Mouse (Mus musculus) hindbrain, embryonic 10.5 days (tissue): ENCODE measurements around the gene Efl1. TPM values are rescaled to one million over a fixed set of nuclear protein-coding genes. Genes with fewer than 3 reads are reported as not detected.
"Not testable (repeated sequence)": the region's sequence is repeated elsewhere in the genome, so short reads cannot be mapped to it uniquely, and the experiment has no call there.

Experiments used
- DNase-seq: peaks from one replicate; pipeline ENCODE4 v3.0.0-alpha.2; 2017; ENCODE audit warnings: low spot score
- H3K27ac ChIP-seq: fragments of 300-500 bp; sonication (generic); 2 replicates; pipeline ENCODE4 v1.5.1; 2016; ENCODE audit warnings: mild to moderate bottlenecking, moderate library complexity
- H3K27me3 ChIP-seq: fragments of 300-500 bp; sonication (generic); 2 replicates; pipeline ENCODE4 v1.6.1; 2016; ENCODE audit warnings: mild to moderate bottlenecking; ENCODE audit not compliant: poor library complexity, insufficient read depth, severe bottlenecking
- H3K36me3 ChIP-seq: fragments of 300-500 bp; sonication (generic); 2 replicates; pipeline ENCODE4 v1.6.1; 2016; ENCODE audit warnings: mild to moderate bottlenecking, moderate library complexity
- H3K4me1 ChIP-seq: fragments of 300-500 bp; sonication (generic); replicated peaks from 2 replicates; pipeline ENCODE4 v1.6.1; 2016; ENCODE audit warnings: mild to moderate bottlenecking
- H3K4me3 ChIP-seq: fragments of 300-500 bp; sonication (generic); 2 replicates; pipeline ENCODE4 v1.5.1; 2016; ENCODE audit warnings: mild to moderate bottlenecking, moderate library complexity
- H3K9me3 ChIP-seq: fragments of 300-500 bp; sonication (generic); 2 replicates; pipeline ENCODE4 v1.6.1; 2016; ENCODE audit warnings: mild to moderate bottlenecking, moderate library complexity
- WGBS: fragments of 180-500 bp; shearing (Covaris S2); methylation state at CpG from one replicate; pipeline ENCODE4 v1.1.7; 2016; 5-methylcytosine and 5-hydroxymethylcytosine counted together
- polyA plus RNA-seq: library from polyadenylated mRNA; unstranded; fragments of >200 nt; fragmentation: Nextera tagmentation; extraction: Ambion mirVana; gene quantifications from 2 replicates; pipeline ENCODE4 v1.2.1, GENCODE M21; 2016

Efl1 gene
- polyA plus RNA-seq, 1 experiment from 2014 or later: 18.8 TPM

DNA sequence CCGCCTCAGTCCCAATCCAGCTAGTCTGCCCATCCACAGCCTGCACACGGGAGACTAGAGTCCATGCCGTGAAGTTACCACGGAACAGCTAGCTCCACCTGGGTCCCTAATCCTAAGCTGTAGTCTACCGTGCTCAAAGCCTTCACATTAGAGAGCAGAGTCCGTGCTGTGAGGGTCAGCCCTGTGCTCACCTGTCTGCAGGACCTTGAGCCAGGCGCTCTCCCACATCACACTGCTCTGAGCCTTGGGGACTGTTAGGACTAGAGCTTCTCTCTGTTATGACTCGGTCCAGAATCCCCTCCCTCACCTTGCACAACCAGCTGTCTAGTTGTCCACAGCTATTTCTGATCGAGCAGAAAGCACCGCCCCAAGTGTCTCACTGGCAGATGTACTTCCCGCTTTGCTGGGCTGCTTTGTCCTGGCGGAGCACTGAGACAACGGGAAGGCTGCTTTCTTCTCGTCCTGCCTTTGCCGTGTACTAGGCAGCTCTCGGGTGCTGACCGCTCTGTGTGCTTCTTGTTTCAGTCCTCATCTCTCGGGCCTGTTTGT is 95.8 kb downstream of the Efl1 start:
- Histone ChIP-seq H3K4me1 (peaks cover 19% of the 10 kb centered on the region), H3K4me3 (no peak overlapping the region), H3K9me3 (no peaks in the 10 kb centered on the region), H3K27ac (peak overlapping the region; percentile 59), H3K36me3 (peaks cover 7% of the 10 kb centered on the region), H3K27me3 (no peaks in the 10 kb centered on the region)
- no peak for DNase-seq
- WGBS: 85% methylated on average over 18 of the region's 18 CpGs

DNA sequence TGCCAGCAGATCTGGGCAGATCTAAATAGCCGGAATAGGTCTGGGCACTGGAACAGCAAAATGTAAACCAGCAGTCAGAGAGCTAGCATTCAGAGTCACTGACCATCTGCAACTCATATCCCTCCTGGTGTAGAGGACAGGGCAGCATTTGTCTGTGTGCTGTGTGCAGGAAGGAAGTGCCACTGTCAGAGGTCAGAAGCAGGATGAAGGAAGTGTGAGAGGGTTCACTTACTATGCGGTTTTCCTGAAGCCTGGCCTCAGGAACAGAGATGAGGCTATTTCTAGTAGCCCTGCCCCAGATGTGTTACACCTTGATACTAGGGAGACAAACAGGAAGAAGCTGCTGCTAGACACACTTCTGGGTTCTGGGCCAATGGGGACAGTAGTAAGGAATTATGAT is 100.4 kb downstream of the Efl1 start:
- no peak for DNase-seq

DNA sequence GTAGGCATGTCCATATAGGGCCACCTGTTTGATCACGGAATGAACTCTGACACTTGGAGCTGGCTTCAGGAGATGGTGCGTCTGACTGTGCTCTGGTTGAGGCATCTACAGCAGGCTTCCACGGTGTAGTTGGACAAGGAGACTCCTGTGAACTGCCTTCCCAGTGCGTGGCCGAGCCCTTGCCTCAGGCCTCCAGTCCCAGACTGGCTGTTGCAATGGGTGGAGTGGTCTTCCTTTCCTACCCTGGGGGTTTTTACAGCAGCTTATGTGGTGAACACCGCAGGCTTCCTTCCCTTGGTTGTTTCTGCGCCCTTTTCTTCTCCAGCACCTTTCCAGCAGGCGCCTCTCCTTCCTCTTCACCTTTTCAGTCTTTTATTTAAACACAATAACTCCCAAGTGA is 100.8 kb downstream of the Efl1 start:
- no peaks in the 10 kb centered on the region for H3K27me3 ChIP-seq
- no peak for DNase-seq
- no peak overlapping the region for H3K4me3 ChIP-seq
- 86% methylated on average over 8 of the region's 8 CpGs for WGBS
- H3K36me3 ChIP-seq: peaks cover 13% of the 10 kb centered on the region
- peak overlapping the region; percentile 54; the same call in 1 of the 2 replicates for H3K27ac ChIP-seq
- no peaks in the 10 kb centered on the region for H3K9me3 ChIP-seq
- peaks cover 22% of the 10 kb centered on the region for H3K4me1 ChIP-seq

More for the DNA sequence above, 100.4 kb downstream of the Efl1 start:
- Histone ChIP-seq H3K27ac (0 out of 2 replicates have a peak overlapping the region, but pooled peaks have one; percentile 54), H3K36me3 (peaks cover 15% of the 10 kb centered on the region), H3K4me3 (no peak overlapping the region), H3K27me3 (no peaks in the 10 kb centered on the region), H3K4me1 (peaks cover 24% of the 10 kb centered on the region), H3K9me3 (no peaks in the 10 kb centered on the region)
- WGBS: 68% methylated on average over 2 of the region's 2 CpGs

DNA sequence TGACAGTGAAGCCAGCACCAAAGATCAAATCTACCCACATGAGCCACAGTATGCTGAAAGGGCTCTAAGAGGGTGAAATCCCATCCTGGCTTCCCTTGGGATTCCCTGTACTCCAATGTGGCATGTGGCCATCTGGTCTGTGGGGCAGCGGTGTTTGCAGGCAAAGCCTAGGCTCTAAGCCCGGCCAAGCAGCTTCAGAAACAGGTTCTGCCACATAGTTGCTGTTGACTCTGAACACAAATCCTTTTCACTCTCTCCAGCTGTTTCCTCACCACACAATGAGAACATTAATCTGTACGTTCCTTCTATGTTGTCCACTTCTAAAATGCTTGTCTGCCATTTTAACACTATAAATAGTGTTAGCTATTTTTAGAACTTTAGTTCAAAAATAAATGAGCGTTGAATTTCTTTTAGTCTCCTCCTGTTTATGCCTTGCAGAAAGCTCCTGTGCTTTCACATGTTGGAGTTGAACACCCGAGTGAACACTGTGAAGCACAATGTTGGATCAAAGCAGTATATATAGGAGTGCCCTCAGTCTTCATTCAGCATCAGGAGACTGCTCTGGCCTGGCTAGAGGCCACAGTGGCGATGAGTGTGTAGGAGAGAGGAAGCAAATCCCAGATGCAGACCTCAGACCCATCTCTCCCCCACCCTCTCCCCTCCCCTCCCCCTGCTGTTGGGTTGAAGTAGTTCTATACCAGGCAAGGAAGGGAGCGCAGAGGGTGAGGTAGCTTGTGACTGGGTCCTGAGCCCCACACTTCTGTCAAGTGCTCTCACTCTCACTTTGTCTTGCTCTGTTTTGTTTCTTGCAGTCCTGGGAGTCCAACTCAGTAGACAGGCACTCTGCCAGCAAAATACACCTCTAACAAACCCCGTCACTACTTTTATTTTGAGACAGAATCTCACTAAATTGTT is 104.0 kb downstream of the Efl1 start:
- 79% methylated on average over 8 of the region's 8 CpGs for WGBS
- H3K27me3 ChIP-seq: no peaks in the 10 kb centered on the region
- peak overlapping the region; percentile 51; the same call in 1 of the 2 replicates for H3K27ac ChIP-seq
- no peaks in the 10 kb centered on the region for H3K9me3 ChIP-seq
- peaks cover 20% of the 10 kb centered on the region for H3K4me1 ChIP-seq
- no peak overlapping the region for H3K4me3 ChIP-seq
- peaks cover 19% of the 10 kb centered on the region for H3K36me3 ChIP-seq
- no peak for DNase-seq

DNA sequence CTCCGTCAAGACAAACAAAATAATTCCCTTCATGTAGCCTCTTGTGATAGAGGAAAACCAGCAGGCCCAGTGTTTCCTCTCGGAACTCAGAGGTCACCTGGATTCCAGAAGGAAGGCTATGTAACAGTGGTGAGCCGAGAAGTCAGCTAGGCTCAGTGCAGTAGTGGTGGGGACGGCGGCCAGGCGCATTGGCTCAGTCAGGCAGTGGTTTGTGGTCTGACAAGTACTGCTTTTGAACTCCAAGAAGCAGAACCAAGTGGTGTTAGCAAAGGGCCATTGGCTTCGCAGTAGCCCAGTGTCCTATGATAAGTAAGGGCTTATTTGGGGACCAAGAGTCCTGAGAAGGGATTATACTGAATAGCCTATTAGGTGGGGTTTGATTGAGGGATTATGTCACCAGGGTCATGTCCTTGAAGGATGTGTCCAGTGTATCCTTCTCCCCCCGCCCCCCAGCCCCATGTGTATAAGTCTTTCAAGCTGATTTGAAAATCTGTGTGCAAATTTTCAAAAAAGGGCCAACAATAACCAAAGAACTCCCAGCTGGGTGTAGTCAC is 107.3 kb downstream of the Efl1 start:
- H3K36me3 ChIP-seq: peaks cover 13% of the 10 kb centered on the region
- 90% methylated on average over 8 of the region's 8 CpGs for WGBS
- peaks cover 9% of the 10 kb centered on the region for H3K4me1 ChIP-seq
- no peak for DNase-seq
- H3K4me3 ChIP-seq: no peak overlapping the region
- H3K9me3 ChIP-seq: no peaks in the 10 kb centered on the region
- H3K27me3 ChIP-seq: no peaks in the 10 kb centered on the region
- no peak overlapping the region for H3K27ac ChIP-seq

DNA sequence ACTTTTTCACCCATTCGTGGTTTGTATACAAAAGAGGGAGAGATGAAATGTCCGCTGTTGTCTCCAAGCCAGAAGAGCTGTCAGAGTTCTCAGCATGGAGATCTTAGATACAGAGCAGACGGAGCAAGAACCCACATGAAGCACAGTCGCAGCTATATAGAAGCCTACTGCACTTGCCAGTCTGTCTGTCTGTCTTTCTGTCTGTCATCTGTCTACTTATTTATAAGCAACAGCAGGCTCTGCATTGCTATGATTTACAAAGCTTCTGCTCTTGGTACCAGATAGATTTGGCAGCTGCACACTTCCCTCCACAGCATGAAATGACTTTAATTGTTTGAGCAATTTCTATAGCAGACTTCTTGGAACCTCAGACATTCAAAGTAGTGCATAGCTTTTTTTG is 110.1 kb downstream of the Efl1 start:
- no peak overlapping the region for H3K4me3 ChIP-seq
- no peak for DNase-seq
- WGBS: 91% methylated on average over 4 of the region's 4 CpGs
- no peak overlapping the region for H3K27ac ChIP-seq
- peaks cover 25% of the 10 kb centered on the region for H3K36me3 ChIP-seq
- no peaks in the 10 kb centered on the region for H3K4me1 ChIP-seq
- no peaks in the 10 kb centered on the region for H3K27me3 ChIP-seq
- H3K9me3 ChIP-seq: no peaks in the 10 kb centered on the region

DNA sequence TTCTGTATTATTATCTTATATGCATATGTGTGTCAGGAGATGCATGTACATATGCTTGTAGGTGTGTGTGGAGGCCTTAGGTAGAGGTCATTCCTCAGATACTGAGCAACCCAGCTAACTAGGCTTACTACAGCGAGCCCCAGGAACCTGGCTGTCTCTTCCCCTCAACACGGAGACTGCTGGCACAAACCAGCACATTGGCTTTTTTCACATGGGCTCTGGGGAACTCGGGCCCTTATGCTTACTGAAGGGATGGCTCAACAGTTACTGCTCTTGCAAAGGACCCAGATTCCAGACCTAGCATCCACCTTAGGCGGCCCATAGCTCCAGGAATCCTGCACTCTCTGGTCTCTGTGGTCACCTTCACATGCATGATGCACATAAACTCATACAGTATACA is 110.7 kb downstream of the Efl1 start:
- H3K9me3 ChIP-seq: no peaks in the 10 kb centered on the region
- H3K27ac ChIP-seq: no peak overlapping the region
- no peaks in the 10 kb centered on the region for H3K4me1 ChIP-seq
- DNase-seq: no peak
- no peak overlapping the region for H3K4me3 ChIP-seq
- WGBS: 83% methylated on average over 4 of the region's 4 CpGs
- peaks cover 25% of the 10 kb centered on the region for H3K36me3 ChIP-seq
- no peaks in the 10 kb centered on the region for H3K27me3 ChIP-seq

DNA sequence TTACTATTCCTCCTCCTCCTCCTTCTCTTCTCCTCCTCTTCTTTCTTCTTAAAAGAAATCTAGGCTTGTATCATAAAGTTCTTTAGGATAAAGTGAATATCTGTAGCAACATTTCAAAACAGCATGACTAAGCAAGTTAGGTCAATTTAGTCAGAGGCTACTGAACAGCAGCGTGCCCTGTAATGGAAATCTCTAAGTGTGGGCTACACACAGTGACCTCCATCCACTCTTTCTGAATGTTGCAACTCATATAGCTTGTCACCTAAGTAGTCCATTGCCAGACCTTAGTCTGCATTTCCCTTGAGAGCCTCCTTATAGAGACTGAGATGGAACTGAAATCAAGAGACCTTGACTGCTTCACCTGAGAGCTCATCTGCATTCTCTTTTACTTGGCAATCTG is 116.5 kb downstream of the Efl1 start:
- Histone ChIP-seq H3K4me1 (peaks cover 10% of the 10 kb centered on the region), H3K27me3 (no peaks in the 10 kb centered on the region), H3K36me3 (peaks cover 24% of the 10 kb centered on the region), H3K4me3 (no peak overlapping the region), H3K9me3 (no peaks in the 10 kb centered on the region), H3K27ac (no peak overlapping the region)
- no peak for DNase-seq
- WGBS: 89% methylated on average over 1 of the region's 1 CpGs

DNA sequence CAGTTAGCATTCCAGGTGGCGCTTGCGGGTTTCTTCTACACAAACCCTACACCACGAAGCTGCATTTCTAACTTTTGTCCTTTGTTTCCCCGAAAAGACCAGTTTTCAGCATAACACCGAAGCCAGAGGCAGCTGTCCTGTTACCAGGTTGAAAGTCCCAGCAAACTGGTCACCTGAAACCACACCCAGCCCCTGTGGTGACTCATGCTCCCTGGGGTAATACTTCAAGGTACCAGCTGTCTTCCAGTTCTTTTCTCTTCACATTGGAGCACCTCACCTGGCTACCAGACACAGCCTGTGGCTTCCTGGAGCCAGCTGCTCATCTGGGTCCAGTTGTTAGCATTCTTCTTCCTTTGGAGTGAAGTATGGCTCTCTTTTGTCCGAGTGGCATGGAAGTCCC is 118.2 kb downstream of the Efl1 start:
- peaks cover 6% of the 10 kb centered on the region; the same call in 1 of the 2 replicates for H3K9me3 ChIP-seq
- 79% methylated on average over 6 of the region's 6 CpGs for WGBS
- no peak overlapping the region for H3K27ac ChIP-seq
- H3K27me3 ChIP-seq: no peaks in the 10 kb centered on the region
- no peak overlapping the region for H3K4me3 ChIP-seq
- peaks cover 20% of the 10 kb centered on the region for H3K4me1 ChIP-seq
- H3K36me3 ChIP-seq: peaks cover 31% of the 10 kb centered on the region
- no peak for DNase-seq

DNA sequence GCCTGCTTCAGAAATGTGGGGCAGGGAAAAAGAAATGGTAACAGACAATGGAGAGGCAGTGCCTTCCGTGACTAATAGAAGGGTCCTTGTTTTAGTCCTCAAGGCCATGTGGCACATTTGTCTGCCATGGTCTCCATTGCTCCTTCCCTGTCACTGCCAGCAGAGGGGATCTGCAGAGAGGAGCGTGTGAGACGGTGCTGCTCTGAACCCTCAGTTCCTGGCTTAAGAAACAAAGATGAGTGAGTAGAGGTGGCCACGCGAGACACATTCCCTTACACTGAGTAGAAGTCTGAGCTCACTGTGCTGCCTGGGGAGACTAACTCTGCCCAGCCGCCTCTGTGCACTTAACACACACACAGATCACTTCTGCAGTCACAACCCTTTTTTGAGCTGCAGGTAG is 121.8 kb downstream of the Efl1 start:
- no peaks in the 10 kb centered on the region for H3K27me3 ChIP-seq
- H3K9me3 ChIP-seq: peaks cover 6% of the 10 kb centered on the region; the same call in 1 of the 2 replicates
- no peak for DNase-seq
- no peak overlapping the region for H3K4me3 ChIP-seq
- peak overlapping the region; percentile 45; the same call in 1 of the 2 replicates for H3K27ac ChIP-seq
- peaks cover 15% of the 10 kb centered on the region for H3K36me3 ChIP-seq
- peaks cover 30% of the 10 kb centered on the region for H3K4me1 ChIP-seq
- 61% methylated on average over 6 of the region's 6 CpGs for WGBS

DNA sequence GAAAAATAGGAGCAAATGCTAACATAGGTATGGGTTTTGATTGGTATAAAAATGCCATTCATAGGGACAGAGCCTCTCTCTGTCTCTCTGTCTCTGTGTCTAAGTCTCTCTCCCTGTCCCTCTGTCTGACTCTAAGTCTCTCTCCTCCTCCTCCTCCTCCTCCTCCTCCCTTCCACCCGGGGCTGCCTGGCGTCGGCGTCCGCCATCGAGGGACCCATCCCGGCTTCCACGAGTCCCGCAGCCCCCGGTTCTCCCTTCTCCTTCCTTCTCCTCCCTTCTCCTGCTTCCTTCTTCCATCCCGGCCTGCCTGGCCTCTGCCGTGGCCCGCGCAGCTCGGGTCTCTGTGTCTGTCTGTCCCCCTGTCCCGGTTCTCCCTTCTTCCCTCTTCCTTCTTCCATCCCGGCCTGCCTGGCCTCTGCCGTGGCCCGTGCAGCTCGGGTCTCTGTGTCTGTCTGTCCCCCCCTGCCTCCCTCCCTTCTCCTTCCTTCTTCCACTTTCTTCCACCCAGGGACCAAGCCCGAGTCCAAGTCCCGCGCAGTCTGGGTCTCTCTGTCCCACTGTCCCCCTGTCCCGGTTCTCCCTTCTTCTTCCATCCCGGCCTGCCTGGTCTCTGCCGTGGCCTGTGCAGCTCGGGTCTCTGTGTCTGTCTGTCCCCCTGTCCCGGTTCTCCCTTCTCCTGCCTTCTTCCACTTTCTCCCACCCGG is 122.7 kb downstream of the Efl1 start:
- DNase-seq: peak; percentile 56
- WGBS: 81% methylated on average over 29 of the region's 29 CpGs
- Histone ChIP-seq H3K4me1 (peaks cover 28% of the 10 kb centered on the region), H3K36me3 (peaks cover 15% of the 10 kb centered on the region), H3K27ac (peak overlapping the region; percentile 3; the same call in 1 of the 2 replicates)
- not testable (repeated sequence) for H3K4me3 ChIP-seq, H3K27me3 ChIP-seq, H3K9me3 ChIP-seq

DNA sequence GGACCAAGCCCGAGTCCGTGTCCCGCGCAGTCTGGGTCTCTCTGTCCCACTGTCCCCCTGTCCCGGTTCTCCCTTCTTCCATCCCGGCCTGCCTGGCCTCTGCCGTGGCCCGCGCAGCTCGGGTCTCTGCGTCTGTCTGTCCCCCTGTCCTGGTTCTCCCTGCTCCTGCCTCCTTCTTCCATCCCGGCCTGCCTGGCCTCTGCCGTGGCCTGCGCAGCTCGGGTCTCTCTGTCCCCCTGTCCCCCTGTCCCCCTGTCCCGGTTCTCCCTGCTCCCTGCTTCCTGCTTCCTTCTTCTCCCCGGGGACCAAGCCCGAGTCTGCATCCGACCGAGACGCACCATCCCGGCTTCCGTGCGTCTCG is 123.2 kb downstream of the Efl1 start:
- H3K4me3 ChIP-seq, H3K27me3 ChIP-seq, DNase-seq, H3K9me3 ChIP-seq: not testable (repeated sequence)
- 91% methylated on average over 25 of the region's 25 CpGs for WGBS
- Histone ChIP-seq H3K27ac (peak overlapping the region; percentile 3; the same call in 1 of the 2 replicates), H3K4me1 (peaks cover 22% of the 10 kb centered on the region), H3K36me3 (peaks cover 11% of the 10 kb centered on the region)
